Mouse (Mus musculus) thymus, postnatal 10 days (tissue): ENCODE data around the gene Dnaaf1.

Experiments used
- DNase-seq, 2 experiments: peaks; one replicate each; pipeline ENCODE4 v3.0.0; 2021; ENCODE audit warnings: low spot score in 2 of 2

The Dnaaf1 gene

GRCm38 (mm10) chr8:119571135-119571534, 3.9 kb upstream of the Dnaaf1 start:
- no peak for DNase-seq

- DNase-seq, result no peak
These were observed 2.6 kb upstream of the Dnaaf1 start for GRCm38 (mm10) chr8:119572411-119572810.

- no peak for DNase-seq
These were observed 311 bp downstream of the Dnaaf1 start for GRCm38 (mm10) chr8:119575366-119575726.

GRCm38 (mm10) chr8:119579096-119579495, 4.1 kb downstream of the Dnaaf1 start:
- no peak for DNase-seq

- no peak for DNase-seq
These were observed 5.6 kb downstream of the Dnaaf1 start for GRCm38 (mm10) chr8:119580441-119581161.

GRCm38 (mm10) chr8:119585901-119586300, 10.9 kb downstream of the Dnaaf1 start:
- DNase-seq, result no peak

GRCm38 (mm10) chr8:119588321-119588720, 13.3 kb downstream of the Dnaaf1 start:
- DNase-seq, result no peak

- no peak for DNase-seq
These were observed 13.8 kb downstream of the Dnaaf1 start for GRCm38 (mm10) chr8:119588844-119589243.

GRCm38 (mm10) chr8:119590348-119590747, 15.3 kb downstream of the Dnaaf1 start:
- no peak for DNase-seq

GRCm38 (mm10) chr8:119591456-119591855, 16.4 kb downstream of the Dnaaf1 start:
- DNase-seq, result no peak

- DNase-seq, result no peak
These were observed 28.7 kb downstream of the Dnaaf1 start for GRCm38 (mm10) chr8:119603771-119604170.

- no peak for DNase-seq
These were observed 29.4 kb downstream of the Dnaaf1 start for GRCm38 (mm10) chr8:119604398-119604803.

- DNase-seq, result peak; percentile 87 to 97
These were observed 30.0 kb downstream of the Dnaaf1 start, which contains the start of gene Taf1c for GRCm38 (mm10) chr8:119604996-119605395. Taf1c (minus strand) TSS chr8:119605222.

GRCm38 (mm10) chr8:119606224-119606623, 31.2 kb downstream of the Dnaaf1 start:
- DNase-seq, result no peak

GRCm38 (mm10) chr8:119612471-119612870, 37.4 kb downstream of the Dnaaf1 start, which contains the start of gene Adad2:
Adad2 (plus strand) TSS chr8:119612747.
- DNase-seq, result no peak

GRCm38 (mm10) chr8:119615096-119615495, 40.1 kb downstream of the Dnaaf1 start:
- no peak for DNase-seq

GRCm38 (mm10) chr8:119616358-119616757, 41.3 kb downstream of the Dnaaf1 start:
- no peak for DNase-seq

- no peak for DNase-seq
These were observed 41.8 kb downstream of the Dnaaf1 start for GRCm38 (mm10) chr8:119616811-119617210.

- no peak for DNase-seq
These were observed 42.6 kb downstream of the Dnaaf1 start for GRCm38 (mm10) chr8:119617586-119617985.

- DNase-seq, result no peak
These were observed 43.9 kb downstream of the Dnaaf1 start for GRCm38 (mm10) chr8:119618887-119619286.

- no peak for DNase-seq
These were observed 45.2 kb downstream of the Dnaaf1 start for GRCm38 (mm10) chr8:119620116-119620840.

- DNase-seq, result no peak
These were observed 45.9 kb downstream of the Dnaaf1 start for GRCm38 (mm10) chr8:119620848-119621465.

- DNase-seq, result no peak
These were observed 47.5 kb downstream of the Dnaaf1 start for GRCm38 (mm10) chr8:119622555-119622954.
